Mouse (Mus musculus) spleen, postnatal 14 days (tissue): ENCODE measurements around the gene Fhod1.

Source experiments
- DNase-seq, 2 experiments: peaks; one replicate each; pipeline ENCODE4 v3.0.0; 2021 to 2022; ENCODE audit warnings: low spot score in 2 of 2

Gene Fhod1

GRCm38 (mm10) chr8:105347428-105348221, at the start of gene Fhod1:
Gene Fhod1, minus strand, starts transcription at chr8:105347953.
- peak; percentile 81 to 84 for DNase-seq

DNA sequence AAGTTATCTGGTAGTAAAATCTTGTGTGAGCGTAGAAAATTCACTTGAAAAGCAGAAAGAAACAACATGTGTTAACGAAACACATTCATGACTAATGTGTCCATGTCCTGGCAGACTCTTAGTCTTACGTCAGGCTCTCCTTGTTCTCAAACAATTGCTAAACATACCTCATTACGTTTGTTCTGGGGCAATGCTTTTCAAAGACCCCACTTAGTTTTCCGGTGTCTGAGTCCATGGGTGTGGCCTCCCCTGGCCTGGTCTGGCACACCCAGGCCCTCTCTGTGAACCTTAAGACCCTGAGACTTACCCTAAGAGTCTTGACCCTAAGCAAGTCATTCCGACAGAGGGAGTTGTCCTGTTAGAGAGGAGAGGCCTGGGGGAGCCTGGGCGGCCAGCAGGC, 46.2 kb upstream of the Fhod1 start:
- DNase-seq: no peak

DNA sequence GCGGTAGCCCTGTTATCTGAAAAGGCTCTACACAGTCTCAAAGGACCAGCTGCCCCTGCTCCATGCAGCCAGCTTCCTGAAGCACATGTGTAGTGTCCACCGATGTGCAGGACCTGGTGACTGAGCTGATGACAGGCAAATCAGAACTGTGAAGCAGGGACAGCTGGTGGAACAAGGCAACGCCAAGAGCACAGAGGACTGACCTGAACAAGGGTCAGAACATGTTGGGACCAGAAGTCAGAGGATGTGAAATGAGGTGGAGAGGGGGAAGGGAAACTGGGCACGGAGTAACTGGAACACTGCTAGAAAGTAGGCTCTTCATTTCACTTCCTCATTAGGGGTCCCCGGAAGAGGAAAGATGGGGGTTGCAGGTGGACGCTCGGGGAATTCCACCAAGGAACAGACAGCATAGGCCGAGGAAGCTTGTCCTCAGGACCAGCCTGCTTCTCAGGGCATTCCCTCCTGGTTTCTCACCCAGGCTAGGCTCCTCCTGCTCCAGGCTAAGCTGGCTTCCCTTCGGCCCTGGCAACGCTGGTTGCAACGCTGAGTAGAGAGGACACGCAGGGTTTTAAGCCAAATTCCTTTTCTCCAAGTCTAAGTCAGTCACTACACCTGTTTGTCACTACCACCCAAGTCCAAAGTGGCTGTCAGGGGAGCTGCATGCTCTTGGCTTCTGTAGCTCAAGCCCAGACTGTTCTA, 45.5 kb upstream of the Fhod1 start:
- no peak for DNase-seq

DNA sequence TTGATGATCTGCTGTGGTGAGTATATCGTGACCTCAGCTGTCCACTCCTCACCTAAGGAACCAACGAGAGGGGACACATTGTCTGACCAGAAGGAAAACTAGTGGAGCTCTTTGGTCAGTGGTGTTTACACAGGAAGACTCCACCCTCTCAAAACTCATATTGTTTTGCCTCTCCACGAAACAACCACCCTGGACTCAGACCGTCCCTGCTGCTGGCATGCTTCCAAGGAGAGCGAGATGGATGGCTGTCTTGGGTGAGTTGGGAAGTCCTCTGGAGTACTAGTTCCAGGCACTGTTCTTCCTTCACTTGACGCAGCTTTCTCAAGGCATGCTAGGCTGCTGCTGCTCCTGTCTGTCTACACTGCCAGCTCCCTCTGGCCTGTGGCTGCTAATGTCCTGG, 41.3 kb upstream of the Fhod1 start:
- no peak for DNase-seq

GRCm38 (mm10) chr8:105387151-105387550, 39.4 kb upstream of the Fhod1 start:
- DNase-seq: no peak

GRCm38 (mm10) chr8:105384070-105384469, 36.3 kb upstream of the Fhod1 start:
- DNase-seq: no peak

DNA sequence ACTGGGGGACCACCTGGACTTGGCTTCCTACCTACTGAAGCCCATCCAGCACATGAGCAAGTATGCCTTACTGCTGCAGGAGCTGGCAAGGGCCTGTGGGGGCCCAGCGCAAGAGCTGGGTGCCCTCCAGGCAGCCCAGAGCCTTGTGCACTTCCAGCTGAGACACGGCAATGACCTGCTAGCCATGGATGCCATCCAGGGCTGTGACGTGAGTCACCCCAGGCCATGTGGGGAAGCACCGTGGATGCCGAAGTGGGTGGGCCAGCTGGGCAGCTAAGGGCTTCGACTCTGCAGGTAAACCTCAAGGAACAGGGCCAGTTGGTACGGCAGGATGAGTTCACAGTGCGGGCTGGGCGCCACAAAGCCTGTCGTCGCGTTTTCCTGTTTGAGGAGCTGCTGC, 32.6 kb upstream of the Fhod1 start:
- DNase-seq: no peak

DNA sequence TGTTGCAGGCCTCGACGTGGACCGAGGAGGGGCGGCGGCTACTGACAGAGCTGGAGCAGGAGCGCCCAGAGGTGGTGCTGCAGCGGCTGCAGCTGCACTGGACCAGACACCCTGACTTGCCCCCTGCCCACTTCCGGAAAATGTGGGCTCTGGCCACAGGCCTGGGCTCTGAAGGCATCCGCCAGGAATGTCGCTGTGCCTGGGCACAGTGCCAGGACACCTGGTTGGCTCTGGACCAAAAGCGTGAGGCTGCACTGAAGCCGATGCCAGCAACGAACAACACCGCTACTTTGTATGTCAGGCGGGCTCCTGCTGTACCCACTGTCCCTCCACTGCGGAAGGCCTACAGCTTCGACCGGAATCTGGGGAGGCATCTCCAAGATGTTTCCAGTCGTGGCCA, 30.9 kb upstream of the Fhod1 start:
- DNase-seq: no peak

DNA sequence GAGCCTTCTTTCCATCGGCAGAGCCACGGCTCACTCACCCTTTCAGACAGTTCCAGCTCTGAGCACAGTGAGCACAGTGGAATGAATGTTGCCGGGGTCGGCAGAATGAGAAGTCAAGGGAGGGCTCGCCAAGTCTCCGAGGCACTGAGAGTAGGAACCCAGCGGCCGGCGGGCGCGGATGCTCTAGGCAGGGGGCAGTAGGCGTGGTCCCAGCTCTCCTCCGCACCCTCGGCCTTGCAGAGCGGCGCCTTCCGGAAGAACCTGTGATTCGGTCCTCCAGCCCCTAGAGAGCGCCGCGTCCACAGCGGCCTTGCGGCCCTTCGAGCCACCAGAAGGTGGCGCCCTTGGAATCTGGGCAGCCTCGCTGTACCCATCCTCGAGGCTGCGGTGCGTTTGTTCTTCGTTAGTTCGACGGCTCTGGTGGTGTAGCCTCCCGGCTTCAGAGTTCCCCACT, 26.8 kb upstream of the Fhod1 start:
- DNase-seq: no peak

DNA sequence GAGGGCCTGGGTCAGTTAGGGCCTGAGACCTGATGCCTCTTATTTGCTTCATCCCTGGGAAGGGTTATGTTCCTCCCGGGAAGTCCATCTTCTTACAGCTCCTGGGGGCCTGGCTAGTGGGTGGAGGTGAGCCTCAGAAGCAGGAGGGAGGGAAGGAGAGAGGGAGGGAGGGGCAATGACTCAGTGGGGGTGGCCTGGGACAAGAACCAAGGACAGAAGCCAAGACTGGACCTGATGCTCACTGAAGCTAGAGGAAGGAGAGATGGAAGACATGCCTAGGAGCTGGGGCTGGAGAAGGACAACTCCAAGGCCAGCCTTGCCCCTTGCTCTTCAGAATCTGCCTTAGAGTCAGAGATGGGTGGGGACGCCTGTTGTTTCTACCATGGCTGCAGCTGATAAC, 25.3 kb upstream of the Fhod1 start, which contains the start of gene Plekhg4:
Plekhg4 (plus strand) TSS at position 243 of the 400 bp plus-strand sequence.
- no peak for DNase-seq

DNA sequence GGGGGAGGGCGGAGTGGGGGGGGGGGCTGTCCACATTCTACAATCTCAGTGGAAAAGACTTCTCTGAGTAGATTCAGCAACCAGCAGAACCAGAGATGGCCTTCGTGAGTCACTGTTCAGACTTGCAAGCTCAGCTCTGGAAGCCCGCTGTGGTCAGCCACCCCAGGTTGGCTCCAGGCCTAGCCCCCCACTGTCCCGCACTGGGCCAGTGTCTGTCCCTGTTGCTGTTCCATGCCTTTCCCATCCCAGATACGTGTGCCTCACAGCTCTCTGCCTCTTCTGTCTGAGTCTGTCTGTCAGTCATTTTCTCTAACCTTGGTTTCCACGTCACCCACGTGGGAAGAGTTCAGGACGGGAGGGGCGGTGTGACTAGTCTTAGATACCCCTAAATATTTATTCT, 24.7 kb upstream of the Fhod1 start:
- no peak for DNase-seq

DNA sequence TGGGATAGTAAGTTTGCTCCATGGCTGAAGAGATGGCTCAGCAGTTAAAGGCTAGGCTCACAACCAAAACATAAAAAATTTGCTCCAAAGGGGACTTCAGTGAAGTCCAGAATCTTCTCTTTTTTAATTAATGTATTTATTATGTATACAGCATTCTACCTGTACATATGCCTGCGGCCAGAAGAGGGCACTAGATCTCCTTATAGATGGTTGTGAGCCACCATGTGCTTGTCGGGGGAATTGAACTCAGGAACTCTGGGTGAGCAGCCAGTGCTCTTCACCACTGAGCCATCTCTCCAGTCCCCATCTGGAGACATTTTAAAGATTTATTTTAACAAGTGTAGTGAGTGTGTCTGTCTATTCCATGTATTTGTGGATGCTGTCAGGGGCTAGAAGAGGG, 19.4 kb upstream of the Fhod1 start:
- DNase-seq: no peak

GRCm38 (mm10) chr8:105361751-105362702, 14.3 kb upstream of the Fhod1 start:
- DNase-seq: no peak

DNA sequence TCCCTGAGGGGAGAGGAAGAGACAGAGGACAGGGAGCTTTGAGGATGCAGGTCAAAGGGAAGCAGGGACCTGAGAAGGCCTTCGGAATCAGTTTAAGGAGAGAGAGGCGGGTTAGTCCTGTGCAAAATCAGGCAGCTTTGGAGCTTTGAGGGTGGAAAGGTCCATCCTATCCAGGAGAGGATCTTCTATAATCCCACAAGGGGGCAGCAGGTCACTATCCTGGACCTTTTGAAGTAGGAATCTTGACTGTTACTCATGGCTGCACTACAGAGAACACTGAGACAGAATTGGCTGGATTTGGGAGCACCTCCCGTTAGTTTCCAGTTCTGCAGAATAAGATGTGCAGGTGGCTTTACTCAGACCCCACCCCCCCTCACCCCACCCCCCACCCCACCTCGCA, 11.9 kb upstream of the Fhod1 start:
- no peak for DNase-seq

GRCm38 (mm10) chr8:105359208-105359607, 11.5 kb upstream of the Fhod1 start:
- no peak for DNase-seq

GRCm38 (mm10) chr8:105356681-105357080, 8.9 kb upstream of the Fhod1 start:
- DNase-seq: no peak

GRCm38 (mm10) chr8:105355179-105356024, 7.6 kb upstream of the Fhod1 start:
- no peak for DNase-seq

DNA sequence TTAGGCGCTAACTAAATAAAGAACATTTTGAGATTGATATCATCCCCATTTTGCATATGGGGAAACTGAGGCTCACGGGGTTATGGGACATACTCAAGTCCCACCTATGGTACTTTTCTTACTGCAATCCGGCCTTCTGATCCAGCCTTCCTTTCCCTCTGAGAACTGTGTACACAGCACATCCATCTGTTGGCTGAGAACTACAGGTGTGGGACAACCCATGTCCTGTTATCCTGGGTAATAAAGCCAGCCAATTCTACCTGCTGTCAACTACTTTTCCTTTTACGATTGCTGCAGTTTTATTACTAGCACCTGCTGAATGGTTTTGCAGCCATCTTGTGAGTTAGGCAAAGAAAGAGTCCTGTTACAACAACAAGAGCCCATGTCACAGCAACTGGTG, 6.8 kb upstream of the Fhod1 start:
- no peak for DNase-seq

DNA sequence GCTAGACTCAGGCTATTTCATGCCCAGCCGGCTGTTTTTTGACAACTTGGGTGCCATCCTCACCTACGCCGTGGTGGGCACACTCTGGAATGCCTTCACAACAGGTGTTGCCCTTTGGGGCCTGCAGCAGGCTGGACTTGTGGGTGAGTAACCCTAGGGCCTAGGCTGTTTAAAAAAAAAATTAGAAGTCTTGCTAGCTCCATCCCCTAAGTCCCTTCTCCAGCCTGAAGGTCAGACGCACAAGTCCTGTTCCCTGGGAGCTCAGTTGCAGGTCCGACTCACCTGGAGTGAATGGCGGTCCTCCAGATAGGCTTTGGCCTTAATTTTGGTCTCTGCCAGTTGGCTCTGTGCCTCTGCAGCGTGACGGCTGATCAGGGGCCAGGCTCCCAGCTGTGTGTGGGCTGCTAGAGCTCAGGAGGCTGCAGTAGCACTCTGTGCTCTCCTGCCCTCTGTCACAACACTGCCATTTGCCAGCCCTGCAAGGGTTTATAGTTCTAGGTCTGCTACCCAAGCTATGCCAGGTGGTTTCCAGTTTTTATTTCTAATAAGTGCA, 5.9 kb upstream of the Fhod1 start:
- DNase-seq: no peak

DNA sequence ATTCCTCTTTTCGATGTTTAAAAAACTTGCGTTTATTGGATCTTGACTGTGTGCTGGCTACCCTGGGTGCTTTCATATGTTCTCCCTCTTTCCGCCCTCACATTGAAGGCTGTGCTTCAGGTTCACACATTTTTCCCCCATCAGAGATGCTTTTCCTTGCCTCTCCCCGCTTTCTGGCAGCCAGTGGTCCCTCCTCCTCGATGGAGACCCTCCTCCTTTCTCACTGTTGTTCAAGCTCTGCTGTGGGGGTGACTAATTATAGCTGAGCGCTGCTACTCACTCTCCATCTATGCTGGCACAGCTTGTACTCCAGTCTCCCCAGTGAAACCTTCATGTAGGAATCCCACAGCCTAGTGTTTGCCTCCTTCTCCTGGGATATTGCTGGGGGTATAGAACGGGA, 2.4 kb upstream of the Fhod1 start:
- no peak for DNase-seq
